Mouse (Mus musculus): ENCODE data around the gene Per1. TPM values are rescaled to one million over a fixed set of nuclear protein-coding genes. Genes with fewer than 3 reads are reported as not detected.

Per1 gene
- polyA plus RNA-seq, 1 experiment from 2014 or later = 15.4 TPM

GRCm38 (mm10) chr11:69074776-69075069, 20.3 kb upstream of the Per1 start:
- Histone ChIP-seq H3K9me3 (ENCODE audit: low read depth, low read length) (no peaks in the 10 kb centered on the region), H3K4me2 (no peak overlapping the region), H3K4me3 (ENCODE audit: low read depth, low read length) (no peak overlapping the region), H3K27me3 (ENCODE audit: insufficient read depth, low read length) (no peaks in the 10 kb centered on the region), H3K4me1 (ENCODE audit: insufficient read depth) (peaks cover 7% of the 10 kb centered on the region; the same call in 1 of the 2 replicates), H3K27ac (ENCODE audit: low read depth) (no peak overlapping the region), H3K36me3 (ENCODE audit: insufficient read depth) (no peaks in the 10 kb centered on the region), H3K9ac (no peak overlapping the region)
- no peak for ATAC-seq (ENCODE audit: insufficient read depth)
- no peak for TF ChIP-seq CTCF (IDR thresholded peaks at IDR 0.05; ENCODE audit: low read depth)
- WGBS = 46% methylated on average over 2 of the region's 2 CpGs
- no peak for DNase-seq

GRCm38 (mm10) chr11:69075764-69076479, 19.1 kb upstream of the Per1 start:
- no peak overlapping the region for H3K4me2 ChIP-seq
- no peak overlapping the region for H3K9ac ChIP-seq
- H3K4me3 ChIP-seq (ENCODE audit: low read depth, low read length) = no peak overlapping the region
- H3K36me3 ChIP-seq (ENCODE audit: insufficient read depth) = no peaks in the 10 kb centered on the region
- peaks cover 7% of the 10 kb centered on the region; the same call in 1 of the 2 replicates for H3K4me1 ChIP-seq (ENCODE audit: insufficient read depth)
- no peak for ATAC-seq (ENCODE audit: insufficient read depth)
- peak; percentile 24 for DNase-seq
- no peaks in the 10 kb centered on the region for H3K27me3 ChIP-seq (ENCODE audit: insufficient read depth, low read length)
- 58% methylated on average over 8 of the region's 9 CpGs for WGBS
- no peak overlapping the region for H3K27ac ChIP-seq (ENCODE audit: low read depth)
- no peaks in the 10 kb centered on the region for H3K9me3 ChIP-seq (ENCODE audit: low read depth, low read length)
- TF ChIP-seq CTCF (IDR thresholded peaks at IDR 0.05; ENCODE audit: low read depth) = no peak

- Histone ChIP-seq H3K9ac (no peak overlapping the region), H3K27ac (ENCODE audit: low read depth) (no peak overlapping the region), H3K27me3 (ENCODE audit: insufficient read depth, low read length) (no peaks in the 10 kb centered on the region), H3K4me1 (ENCODE audit: insufficient read depth) (peaks cover 2% of the 10 kb centered on the region; the same call in 1 of the 2 replicates), H3K36me3 (ENCODE audit: insufficient read depth) (no peaks in the 10 kb centered on the region), H3K4me3 (ENCODE audit: low read depth, low read length) (no peak overlapping the region), H3K4me2 (no peak overlapping the region), H3K9me3 (ENCODE audit: low read depth, low read length) (no peaks in the 10 kb centered on the region)
- DNase-seq (no peak), ATAC-seq (ENCODE audit: insufficient read depth) (no peak)
- WGBS = 60% methylated on average over 5 of the region's 5 CpGs
- no peak for TF ChIP-seq CTCF (IDR thresholded peaks at IDR 0.05; ENCODE audit: low read depth)
These were observed 18.4 kb upstream of the Per1 start for GRCm38 (mm10) chr11:69076572-69076971.

GRCm38 (mm10) chr11:69077316-69077715, 17.7 kb upstream of the Per1 start:
- no peak overlapping the region for H3K9ac ChIP-seq
- H3K27me3 ChIP-seq (ENCODE audit: insufficient read depth, low read length) = no peaks in the 10 kb centered on the region
- no peaks in the 10 kb centered on the region for H3K4me1 ChIP-seq (ENCODE audit: insufficient read depth)
- no peak overlapping the region for H3K4me2 ChIP-seq
- H3K4me3 ChIP-seq (ENCODE audit: low read depth, low read length) = no peak overlapping the region
- no peaks in the 10 kb centered on the region for H3K36me3 ChIP-seq (ENCODE audit: insufficient read depth)
- no peak overlapping the region for H3K27ac ChIP-seq (ENCODE audit: low read depth)
- DNase-seq = no peak
- 76% methylated on average over 9 of the region's 9 CpGs for WGBS
- H3K9me3 ChIP-seq (ENCODE audit: low read depth, low read length) = no peaks in the 10 kb centered on the region
- TF ChIP-seq CTCF (IDR thresholded peaks at IDR 0.05; ENCODE audit: low read depth) = no peak
- ATAC-seq (ENCODE audit: insufficient read depth) = no peak

GRCm38 (mm10) chr11:69078041-69078440, 17.0 kb upstream of the Per1 start:
- Histone ChIP-seq H3K27ac (ENCODE audit: low read depth) (no peak overlapping the region), H3K4me3 (ENCODE audit: low read depth, low read length) (no peak overlapping the region), H3K27me3 (ENCODE audit: insufficient read depth, low read length) (no peaks in the 10 kb centered on the region), H3K9ac (no peak overlapping the region), H3K36me3 (ENCODE audit: insufficient read depth) (no peaks in the 10 kb centered on the region), H3K4me2 (no peak overlapping the region), H3K9me3 (ENCODE audit: low read depth, low read length) (no peaks in the 10 kb centered on the region), H3K4me1 (ENCODE audit: insufficient read depth) (no peaks in the 10 kb centered on the region)
- no peak for TF ChIP-seq CTCF (IDR thresholded peaks at IDR 0.05; ENCODE audit: low read depth)
- 69% methylated on average over 6 of the region's 6 CpGs for WGBS
- ATAC-seq (ENCODE audit: insufficient read depth) = no peak
- DNase-seq = no peak

- DNase-seq = no peak
- TF ChIP-seq CTCF (IDR thresholded peaks at IDR 0.05; ENCODE audit: low read depth) = no peak
- H3K9ac ChIP-seq = no peak overlapping the region
- 78% methylated on average over 5 of the region's 5 CpGs for WGBS
- no peaks in the 10 kb centered on the region for H3K27me3 ChIP-seq (ENCODE audit: insufficient read depth, low read length)
- H3K4me2 ChIP-seq = no peak overlapping the region
- no peak overlapping the region for H3K27ac ChIP-seq (ENCODE audit: low read depth)
- no peaks in the 10 kb centered on the region for H3K4me1 ChIP-seq (ENCODE audit: insufficient read depth)
- no peaks in the 10 kb centered on the region for H3K9me3 ChIP-seq (ENCODE audit: low read depth, low read length)
- ATAC-seq (ENCODE audit: insufficient read depth) = no peak
- H3K36me3 ChIP-seq (ENCODE audit: insufficient read depth) = no peaks in the 10 kb centered on the region
- no peak overlapping the region for H3K4me3 ChIP-seq (ENCODE audit: low read depth, low read length)
These were observed 16.1 kb upstream of the Per1 start for GRCm38 (mm10) chr11:69078805-69079438.

GRCm38 (mm10) chr11:69080102-69080854, 14.7 kb upstream of the Per1 start:
- WGBS = 77% methylated on average over 15 of the region's 15 CpGs
- Histone ChIP-seq H3K9me3 (ENCODE audit: low read depth, low read length) (no peaks in the 10 kb centered on the region), H3K4me2 (no peak overlapping the region), H3K36me3 (ENCODE audit: insufficient read depth) (no peaks in the 10 kb centered on the region), H3K4me3 (ENCODE audit: low read depth, low read length) (no peak overlapping the region), H3K27ac (ENCODE audit: low read depth) (no peak overlapping the region), H3K4me1 (ENCODE audit: insufficient read depth) (no peaks in the 10 kb centered on the region), H3K27me3 (ENCODE audit: insufficient read depth, low read length) (no peaks in the 10 kb centered on the region), H3K9ac (peak overlapping the region; percentile 13; the same call in 1 of the 2 replicates)
- ATAC-seq (ENCODE audit: insufficient read depth) (no peak), DNase-seq (no peak)
- TF ChIP-seq CTCF (IDR thresholded peaks at IDR 0.05; ENCODE audit: low read depth) = no peak

Data from lung, embryonic 14.5 days (tissue).